Mouse (Mus musculus): ENCODE data around the gene Fign.

Gene Fign

GRCm38 (mm10) chr2:64059477-64059876 lies 38.4 kb downstream of the Fign start:
- DNase-seq (ENCODE audit: low spot score), result no peak

DNA sequence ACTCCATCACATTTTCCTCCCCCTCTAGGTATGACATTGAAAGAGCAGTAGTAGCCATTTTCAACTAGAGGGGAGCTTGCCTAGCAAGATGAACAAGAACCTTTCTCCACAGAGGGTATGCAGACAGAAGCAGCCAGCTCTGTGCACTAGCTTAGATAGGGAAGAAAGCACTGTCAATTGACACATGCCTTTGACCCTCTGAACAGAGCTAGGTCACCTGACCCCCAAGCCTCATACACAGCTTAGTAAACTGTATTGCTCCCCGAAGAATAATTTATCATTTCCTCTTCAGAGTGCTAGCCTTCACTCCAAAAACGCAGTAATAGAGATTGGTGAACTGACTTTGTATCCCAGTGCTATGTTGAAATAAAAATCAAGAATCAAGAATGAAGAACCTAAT lies 49.7 kb downstream of the Fign start:
- DNase-seq (ENCODE audit: low spot score), result no peak

- peak; percentile 19 for DNase-seq (ENCODE audit: low spot score)
Observed at GRCm38 (mm10) chr2:64043099-64043498, 54.7 kb downstream of the Fign start.

- no peak for DNase-seq (ENCODE audit: low spot score)
Observed at GRCm38 (mm10) chr2:64035393-64035792, 62.4 kb downstream of the Fign start.

DNA sequence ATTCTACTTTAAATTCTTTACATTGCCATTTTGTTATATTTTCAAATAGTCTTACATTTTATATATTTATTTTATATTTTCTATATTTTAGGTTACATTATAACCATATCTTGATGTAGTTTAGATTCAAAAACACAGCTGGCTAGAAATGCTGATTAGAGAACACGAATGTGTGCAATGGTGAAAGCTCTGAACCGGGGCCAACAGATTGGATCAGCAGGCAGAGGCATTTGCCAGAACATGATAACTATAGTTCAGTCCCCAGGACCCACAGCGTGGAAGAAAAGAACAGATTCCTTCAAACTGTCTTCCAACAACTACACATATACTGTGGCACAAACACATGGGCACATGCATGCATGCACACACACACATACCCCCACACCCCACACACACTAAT lies 64.0 kb downstream of the Fign start:
- DNase-seq (ENCODE audit: low spot score), result no peak

DNA sequence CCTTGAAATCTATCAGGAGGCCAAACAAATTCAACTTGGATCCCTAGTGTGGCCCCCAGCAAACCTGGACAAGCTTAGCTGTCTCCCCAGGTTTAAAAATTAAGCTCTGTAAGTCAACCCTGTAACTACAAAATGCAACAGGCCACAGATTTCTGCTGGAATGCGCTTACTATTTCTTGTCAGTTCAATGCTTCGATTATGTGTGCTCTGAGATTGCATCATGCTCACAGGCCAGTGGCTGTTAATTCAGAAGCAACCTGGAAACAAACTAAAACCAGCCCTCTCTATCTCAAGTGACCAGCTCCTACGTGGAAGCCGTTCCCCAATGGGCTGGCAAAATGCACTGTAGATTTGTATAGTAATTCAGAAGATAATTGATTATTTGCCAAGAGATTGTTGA lies 71.9 kb downstream of the Fign start:
- DNase-seq (ENCODE audit: low spot score), result no peak

- no peak for DNase-seq (ENCODE audit: low spot score)
Observed at GRCm38 (mm10) chr2:63994304-63995023, 103.4 kb downstream of the Fign start.

- DNase-seq (ENCODE audit: low spot score), result no peak
Observed at GRCm38 (mm10) chr2:63985426-63985825, 112.4 kb downstream of the Fign start.

GRCm38 (mm10) chr2:63982351-63982751 lies 115.5 kb downstream of the Fign start:
- DNase-seq (ENCODE audit: low spot score), result peak; percentile 4

GRCm38 (mm10) chr2:63981449-63981848 lies 116.4 kb downstream of the Fign start:
- no peak for DNase-seq (ENCODE audit: low spot score)

DNA sequence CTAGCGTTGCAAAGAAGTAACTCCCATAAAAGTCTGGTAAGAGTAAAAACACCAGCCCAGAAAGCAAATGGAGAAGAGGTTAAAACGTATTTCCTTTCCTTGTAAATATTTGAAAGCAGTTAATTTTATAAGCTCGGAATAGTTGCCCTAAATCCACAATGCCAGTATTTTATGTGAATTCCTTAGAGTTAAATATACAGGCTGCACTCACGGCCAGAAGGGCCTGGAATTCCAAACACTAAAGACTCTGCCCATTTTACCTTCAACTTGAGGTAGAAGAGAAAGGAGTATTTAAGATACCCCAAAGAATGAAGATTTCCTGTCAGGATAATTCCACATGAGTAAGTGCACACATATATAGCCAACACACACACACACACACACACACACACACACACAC lies 128.2 kb downstream of the Fign start:
- no peak for DNase-seq (ENCODE audit: low spot score)

DNA sequence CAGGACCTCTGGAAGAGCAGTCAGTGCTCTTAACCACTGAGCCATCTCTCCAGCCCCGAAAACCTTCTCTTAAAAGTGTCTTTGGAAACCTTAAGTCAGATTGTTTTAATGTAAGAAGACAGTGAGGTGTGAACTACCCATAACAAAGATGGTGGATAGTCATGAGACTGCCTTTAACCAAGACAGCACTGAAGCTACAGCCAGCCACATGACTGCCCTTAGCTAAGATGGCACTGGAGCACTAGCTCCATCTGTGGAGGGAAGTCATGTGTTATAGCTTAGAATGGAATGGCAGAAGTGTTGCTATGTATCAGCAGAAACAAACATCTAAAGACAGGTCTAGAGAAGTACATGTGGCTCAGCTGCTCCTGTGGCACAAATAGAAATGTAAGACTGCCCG lies 166.8 kb downstream of the Fign start:
- no peak for DNase-seq (ENCODE audit: low spot score)

GRCm38 (mm10) chr2:63926481-63927097 lies 171.2 kb downstream of the Fign start:
- DNase-seq (ENCODE audit: low spot score), result no peak

GRCm38 (mm10) chr2:63925721-63926235 lies 172.1 kb downstream of the Fign start:
- DNase-seq (ENCODE audit: low spot score), result no peak

Measured in layer of hippocampus, adult 11-12 months (tissue).